Mouse (Mus musculus) heart, adult 8-10 months (tissue): ENCODE data around the gene Tph2. TPM values are rescaled to one million over a fixed set of nuclear protein-coding genes. Genes with fewer than 3 reads are reported as not detected.

Source experiments
- total RNA-seq, 4 experiments: library from RNA; stranded (reverse); gene quantifications; 2 replicates each; pipeline ENCODE4 v1.2.4; 2022

The Tph2 gene
- total RNA-seq, 4 experiments from 2014 or later = not detected

Other genes with a start within 250 kb of the Tph2 start
- 10 to 100 TPM; 40.3 to 59.3 (median 47.3) TPM for gene Tbc1d15, start 66.4 kb upstream of the Tph2 start, total RNA-seq
- 10 to 100 TPM; 74.8 to 90.9 (median 80.1) TPM for gene Rab21, start 130.6 kb upstream of the Tph2 start, total RNA-seq
- 10 to 100 TPM in 3 of 4 experiments, 1 to 10 TPM in 1; 9.9 to 12.7 (median 11.3) TPM for gene Tmem19, start 177.5 kb upstream of the Tph2 start, total RNA-seq
- 10 to 100 TPM in 1 of 4 experiments, 1 to 10 TPM in 3; 5.2 to 10.6 (median 7.1) TPM for gene Thap2, start 199.4 kb upstream of the Tph2 start, total RNA-seq
- 10 to 100 TPM; 11.2 to 14.3 (median 13.8) TPM for gene Zfc3h1, start 199.9 kb upstream of the Tph2 start, total RNA-seq